Mouse (Mus musculus) cerebellum, adult 2 months (tissue): ENCODE results near the gene Orai2. TPM values are rescaled to one million over a fixed set of nuclear protein-coding genes. Genes with fewer than 3 reads are reported as not detected.

Source experiments
- DNase-seq, 2 experiments: peaks; one replicate each; pipeline ENCODE4 v3.0.0; 2021
- H3K27ac ChIP-seq: fragments of 200-500 bp; 2 replicates; pipeline ENCODE4 v1.5.1; 2012; ENCODE audit warnings: low read length, control low read depth, inconsistent platforms; ENCODE audit not compliant: insufficient read depth
- H3K27me3 ChIP-seq: fragments of 200-500 bp; 2 replicates; pipeline ENCODE4 v1.6.1; 2012; ENCODE audit warnings: inconsistent platforms, mild to moderate bottlenecking, low read length, moderate library complexity; ENCODE audit not compliant: control insufficient read depth, insufficient read depth
- H3K4me1 ChIP-seq: fragments of 200-500 bp; 2 replicates; pipeline ENCODE4 v1.6.1; 2011; ENCODE audit warnings: low read length; ENCODE audit not compliant: control insufficient read depth, insufficient read depth
- H3K4me3 ChIP-seq: fragments of 200-500 bp; replicated peaks from 2 replicates; pipeline ENCODE3; 2011; ENCODE audit warnings: mild to moderate bottlenecking, low read depth, low read length, control low read depth; ENCODE audit not compliant: insufficient read depth
- CTCF ChIP-seq: fragments of 200-500 bp; IDR thresholded peaks from 2 replicates; pipeline ENCODE4 v1.5.1; 2011; ENCODE audit warnings: low read depth, mild to moderate bottlenecking, control low read depth, low read length, moderate library complexity, borderline replicate concordance; ENCODE audit not compliant: insufficient read depth
- POLR2A ChIP-seq: fragments of 200-500 bp; IDR thresholded peaks from 2 replicates; pipeline ENCODE4 v1.6.1; 2011; ENCODE audit warnings: low read length, control low read depth, borderline replicate concordance; ENCODE audit not compliant: insufficient read depth
- WGBS: fragments of 180-500 bp; shearing (Covaris S2); methylation state at CpG from one replicate; pipeline ENCODE4 v1.1.7; 2018; 5-methylcytosine and 5-hydroxymethylcytosine counted together
- polyA plus RNA-seq: library from polyadenylated mRNA; depleted of rRNA; stranded (reverse); fragments of >200 nt; gene quantifications from 2 replicates; pipeline ENCODE4 v1.2.3, GENCODE M21; 2012

Gene Orai2
- polyA plus RNA-seq, 1 experiment = 64.9 TPM

GRCm38 (mm10) chr5:136147704-136148103, 22.8 kb downstream of the Orai2 start:
- H3K27me3 ChIP-seq = no peaks in the 10 kb centered on the region
- H3K4me1 ChIP-seq = no peaks in the 10 kb centered on the region
- H3K4me3 ChIP-seq = no peak overlapping the region
- WGBS = 67% methylated on average over 8 of the region's 8 CpGs
- TF ChIP-seq POLR2A (no peak), CTCF (no peak)
- no peak for DNase-seq
- no peak overlapping the region for H3K27ac ChIP-seq

GRCm38 (mm10) chr5:136146936-136147335, 23.6 kb downstream of the Orai2 start:
- H3K4me3 ChIP-seq = no peak overlapping the region
- H3K27me3 ChIP-seq = no peaks in the 10 kb centered on the region
- H3K4me1 ChIP-seq = no peaks in the 10 kb centered on the region
- no peak for DNase-seq
- WGBS = 84% methylated on average over 1 of the region's 1 CpGs
- no peak overlapping the region for H3K27ac ChIP-seq
- TF ChIP-seq POLR2A = no peak
- TF ChIP-seq CTCF = no peak

GRCm38 (mm10) chr5:136144606-136145430, 25.7 kb downstream of the Orai2 start:
- peaks cover 7% of the 10 kb centered on the region for H3K4me1 ChIP-seq
- 68% methylated on average over 12 of the region's 12 CpGs for WGBS

GRCm38 (mm10) chr5:136143161-136143755, 27.3 kb downstream of the Orai2 start:
- H3K27me3 ChIP-seq = no peaks in the 10 kb centered on the region
- 88% methylated on average over 6 of the region's 6 CpGs for WGBS
- H3K4me3 ChIP-seq = no peak overlapping the region
- TF ChIP-seq CTCF = peak; percentile 34
- no peak for TF ChIP-seq POLR2A
- DNase-seq = no peak
- peaks cover 8% of the 10 kb centered on the region for H3K4me1 ChIP-seq
- H3K27ac ChIP-seq = no peak overlapping the region

More at GRCm38 (mm10) chr5:136144606-136145430, 25.7 kb downstream of the Orai2 start:
- TF ChIP-seq CTCF = no peak
- no peak for TF ChIP-seq POLR2A
- DNase-seq = no peak
- H3K27me3 ChIP-seq = no peaks in the 10 kb centered on the region
- no peak overlapping the region for H3K27ac ChIP-seq
- H3K4me3 ChIP-seq = no peak overlapping the region

- WGBS = 85% methylated on average over 5 of the region's 5 CpGs
- DNase-seq = no peak
- H3K4me1 ChIP-seq = peaks cover 8% of the 10 kb centered on the region
- no peak overlapping the region for H3K27ac ChIP-seq
- TF ChIP-seq POLR2A (no peak), CTCF (peak; percentile 30; the same call in 1 of the 2 replicates)
- no peaks in the 10 kb centered on the region for H3K27me3 ChIP-seq
- H3K4me3 ChIP-seq = no peak overlapping the region
Observed at GRCm38 (mm10) chr5:136142746-136143145, 27.8 kb downstream of the Orai2 start.

GRCm38 (mm10) chr5:136140057-136140482, 30.4 kb downstream of the Orai2 start:
- Histone ChIP-seq H3K27ac (peak overlapping the region; percentile 46), H3K27me3 (no peaks in the 10 kb centered on the region), H3K4me1 (peaks cover 8% of the 10 kb centered on the region), H3K4me3 (no peak overlapping the region)
- peak; percentile 38 to 45 for DNase-seq
- 13% methylated on average over 10 of the region's 10 CpGs for WGBS
- TF ChIP-seq POLR2A = no peak
- TF ChIP-seq CTCF = no peak

- WGBS = 84% methylated on average over 13 of the region's 13 CpGs
- Histone ChIP-seq H3K27ac (no peak overlapping the region), H3K4me3 (no peak overlapping the region), H3K27me3 (no peaks in the 10 kb centered on the region), H3K4me1 (peaks cover 12% of the 10 kb centered on the region)
- no peak for DNase-seq
- TF ChIP-seq CTCF (no peak), POLR2A (no peak)
Observed at GRCm38 (mm10) chr5:136139393-136139792, 31.1 kb downstream of the Orai2 start.
